9 mouse cellular contexts compared by ENCODE assay signal in genomic region chr9:30445232-30446085, GRCm38 (mm10). TPM values are rescaled to one million over a fixed set of nuclear protein-coding genes. Genes with fewer than 3 reads are reported as not detected.
A peak's percentile ranks its signal among the peaks of the same experiment; 100 is the strongest.
DNase-seq lines count a peak whose midpoint lies in the region; ATAC-seq and TF ChIP-seq lines count a peak whose summit lies in the region.
"Had no signal": no experiment of that assay in that cellular context is flagged by ENCODE, and none has a peak within 500 bp of the region (broad histone marks: within the 10 kb centered on the region; RNA-seq: fewer than 3 reads in every experiment).

No protein-coding gene starts in this region.

- TF ChIP-seq POLR2A in small intestine, adult 2 months (IDR thresholded peaks at IDR 0.05; ENCODE audit: low read depth, low read length) = no peak
- no peak for TF ChIP-seq POLR2A in thymus, adult 2 months (IDR thresholded peaks at IDR 0.05; ENCODE audit: control insufficient read depth, extremely low read depth, insufficient read depth, low read length, poor library complexity)

- TF ChIP-seq CTCF in small intestine, adult 2 months (IDR thresholded peaks at IDR 0.05; ENCODE audit: extremely low read depth, insufficient read length, insufficient replicate concordance, low read depth, low read length) = no peak
- no peak for TF ChIP-seq CTCF in thymus, adult 2 months (IDR thresholded peaks at IDR 0.05; ENCODE audit: borderline replicate concordance, control insufficient read depth, extremely low read depth, insufficient read depth, low read length, poor library complexity)

- peak; percentile 72; the same call in 1 of the 2 replicates for ATAC-seq in hindbrain, embryonic 15.5 days (ENCODE audit: low FRiP score, low read depth)
- ATAC-seq in heart, embryonic 16.5 days (replicated peaks; ENCODE audit: extremely low read depth, insufficient read depth, low FRiP score) = peak; percentile 91

- H3K9me3 ChIP-seq in hindbrain, embryonic 15.5 days = no peaks in the 10 kb centered on the region
- no peaks in the 10 kb centered on the region for H3K9me3 ChIP-seq in hindbrain, embryonic 10.5 days
- H3K9me3 ChIP-seq in heart, embryonic 16.5 days (replicated peaks; ENCODE audit: control insufficient read depth, low read length) = no peaks in the 10 kb centered on the region
- H3K9me3 ChIP-seq in limb, embryonic 10.5 days (replicated peaks) = no peaks in the 10 kb centered on the region
- H3K9me3 ChIP-seq: megakaryocyte, embryonic 14.5 days had no signal

- H3K4me1 ChIP-seq in hindbrain, embryonic 15.5 days (replicated peaks) = no peaks in the 10 kb centered on the region
- H3K4me1 ChIP-seq in hindbrain, embryonic 10.5 days (replicated peaks) = peaks cover 11% of the 10 kb centered on the region
- peaks cover 8% of the 10 kb centered on the region for H3K4me1 ChIP-seq in heart, embryonic 16.5 days (ENCODE audit: control insufficient read depth, insufficient read depth, low read length)
- H3K4me1 ChIP-seq in limb, embryonic 10.5 days = peaks cover 13% of the 10 kb centered on the region; the same call in 1 of the 2 replicates
- H3K4me1 ChIP-seq in small intestine, adult 2 months (ENCODE audit: control insufficient read depth, insufficient read depth, insufficient read length, low read length) = no peaks in the 10 kb centered on the region
- no peaks in the 10 kb centered on the region for H3K4me1 ChIP-seq in thymus, adult 2 months (replicated peaks; ENCODE audit: control insufficient read depth, insufficient read depth, low read length)

- H3K27ac ChIP-seq in hindbrain, embryonic 15.5 days (replicated peaks) = no peak overlapping the region
- H3K27ac ChIP-seq in hindbrain, embryonic 10.5 days = no peak overlapping the region
- peak overlapping the region; percentile 92 for H3K27ac ChIP-seq in heart, embryonic 16.5 days (ENCODE audit: low read length)
- H3K27ac ChIP-seq in limb, embryonic 10.5 days = peak overlapping the region; percentile 42; the same call in 1 of the 2 replicates
- peak overlapping the region; percentile 61 for H3K27ac ChIP-seq in small intestine, adult 2 months (ENCODE audit: insufficient read depth, low read depth, low read length)
- H3K27ac ChIP-seq in thymus, adult 2 months (ENCODE audit: control insufficient read depth, insufficient read depth, low read length) = no peak overlapping the region

- 85% methylated on average over 14 of the region's 14 CpGs for whole genome bisulfite sequencing in hindbrain, embryonic 15.5 days
- 88% methylated on average over 14 of the region's 14 CpGs for WGBS in hindbrain, embryonic 10.5 days
- WGBS in heart, embryonic 16.5 days = 45% methylated on average over 14 of the region's 14 CpGs
- WGBS in limb, embryonic 10.5 days = 72% methylated on average over 14 of the region's 14 CpGs
- WGBS in small intestine, adult 2 months = 69% methylated on average over 14 of the region's 14 CpGs
- WGBS in thymus, adult 2 months = 91% methylated on average over 14 of the region's 14 CpGs

- H3K4me3 ChIP-seq in hindbrain, embryonic 15.5 days = no peak overlapping the region
- H3K4me3 ChIP-seq in hindbrain, embryonic 10.5 days = no peak overlapping the region
- H3K4me3 ChIP-seq in heart, embryonic 16.5 days (ENCODE audit: low read length) = no peak overlapping the region
- no peak overlapping the region for H3K4me3 ChIP-seq in limb, embryonic 10.5 days
- H3K4me3 ChIP-seq in small intestine, adult 2 months (ENCODE audit: low read depth, low read length) = no peak overlapping the region
- H3K4me3 ChIP-seq in thymus, adult 2 months (ENCODE audit: control insufficient read depth, insufficient read depth, low read length) = no peak overlapping the region
- H3K4me3 ChIP-seq: megakaryocyte, embryonic 14.5 days had no signal

- H3K27me3 ChIP-seq in hindbrain, embryonic 15.5 days = no peaks in the 10 kb centered on the region
- H3K27me3 ChIP-seq in hindbrain, embryonic 10.5 days (ENCODE audit: insufficient read depth, poor library complexity, severe bottlenecking) = no peaks in the 10 kb centered on the region
- H3K27me3 ChIP-seq in heart, embryonic 16.5 days (ENCODE audit: control insufficient read depth, insufficient read depth, low read length) = no peaks in the 10 kb centered on the region
- H3K27me3 ChIP-seq in limb, embryonic 10.5 days (ENCODE audit: low read depth, poor library complexity, severe bottlenecking) = no peaks in the 10 kb centered on the region
- H3K27me3 ChIP-seq in small intestine, adult 2 months (ENCODE audit: control insufficient read depth, insufficient read depth, low read length) = no peaks in the 10 kb centered on the region
- H3K27me3 ChIP-seq in thymus, adult 2 months (ENCODE audit: control insufficient read depth, insufficient read depth, low read length) = no peaks in the 10 kb centered on the region
- H3K27me3 ChIP-seq: megakaryocyte, embryonic 14.5 days had no signal

- H3K9ac ChIP-seq in hindbrain, embryonic 15.5 days = no peak overlapping the region
- H3K9ac ChIP-seq in heart, embryonic 16.5 days (ENCODE audit: low read length) = peak overlapping the region; percentile 7; the same call in 1 of the 2 replicates

- no peak overlapping the region for H3K4me2 ChIP-seq in hindbrain, embryonic 15.5 days
- H3K4me2 ChIP-seq in heart, embryonic 16.5 days (ENCODE audit: low read depth, low read length) = peak overlapping the region; percentile 27; the same call in 1 of the 2 replicates

- DNase-seq in hindbrain, embryonic 10.5 days (ENCODE audit: low spot score) = no peak
- no peak for DNase-seq in limb, embryonic 10.5 days (ENCODE audit: low spot score)
- no peak for DNase-seq in cerebellum, adult 11-12 months
- DNase-seq in frontal cortex, adult 2 months (ENCODE audit: extremely low spot score in 1 of 2, low spot score in 1 of 2) = no peak
- DNase-seq in thymus, adult 2 months = no peak

- peaks cover 54% of the 10 kb centered on the region for H3K36me3 ChIP-seq in hindbrain, embryonic 15.5 days
- H3K36me3 ChIP-seq in hindbrain, embryonic 10.5 days = peaks cover 79% of the 10 kb centered on the region
- peaks cover 36% of the 10 kb centered on the region for H3K36me3 ChIP-seq in heart, embryonic 16.5 days (ENCODE audit: control insufficient read depth, insufficient read depth)
- H3K36me3 ChIP-seq in limb, embryonic 10.5 days = peaks cover 84% of the 10 kb centered on the region
- peaks cover 45% of the 10 kb centered on the region for H3K36me3 ChIP-seq in small intestine, adult 2 months (ENCODE audit: control insufficient read depth, insufficient read depth, low read length)
- peaks cover 12% of the 10 kb centered on the region for H3K36me3 ChIP-seq in thymus, adult 2 months (ENCODE audit: control insufficient read depth, insufficient read depth, low read length)

RNA-seq across cellular contexts. Expression of gene Snx19, which starts 18.6 kb away (rescaled TPM):
- polyA plus RNA-seq in hindbrain, embryonic 15.5 days (2015; fragmentation: Nextera tagmentation; extraction: Ambion mirVana) = 21.8 and 22.1 TPM in 2 replicates
- polyA plus RNA-seq in hindbrain, embryonic 10.5 days (2016; fragmentation: Nextera tagmentation; extraction: Ambion mirVana) = 21.2 and 23.7 TPM in 2 replicates
- polyA plus RNA-seq in heart, embryonic 16.5 days (2015; fragmentation: Nextera tagmentation; extraction: Ambion mirVana) = 13.6 and 14.4 TPM in 2 replicates
- 17.8 and 21.5 TPM in 2 replicates for polyA plus RNA-seq in limb, embryonic 10.5 days (2016; fragmentation: Nextera tagmentation; extraction: Ambion mirVana)
- polyA plus RNA-seq in small intestine, adult 2 months (2012; rRNA removed) = 4.2 and 7.3 TPM in 2 replicates
- polyA plus RNA-seq in frontal cortex, adult 2 months (2012; rRNA removed) = 25.0 and 29.3 TPM in 2 replicates
- 14.7 and 15.0 TPM in 2 replicates for polyA plus RNA-seq in thymus, adult 2 months (2012; rRNA removed)

Comparison
In these comparisons a context has a peak if more than half of its experiments do, and no peak if none do; other contexts are left out.
1. H3K27ac ChIP-seq: peak in heart, embryonic 16.5 days (single experiment), limb, embryonic 10.5 days (single experiment) and small intestine, adult 2 months (single experiment); none in hindbrain, embryonic 15.5 days (single experiment), hindbrain, embryonic 10.5 days (single experiment) and thymus, adult 2 months (single experiment).